In genomic region chr13:39823965-39824555, GRCm38 (mm10) we compare ENCODE assay signal across 7 mouse cellular contexts.
DNase-seq lines count a peak whose midpoint lies in the region; ATAC-seq and TF ChIP-seq lines count a peak whose summit lies in the region.

No protein-coding gene starts in this region.

- WGBS in cerebellum, adult 2 months: 10% methylated on average over 20 of the region's 20 CpGs
- WGBS in forebrain, embryonic 11.5 days: 7% methylated on average over 20 of the region's 20 CpGs
- 4% methylated on average over 20 of the region's 20 CpGs for WGBS in intestine, embryonic 16.5 days
- WGBS in midbrain, embryonic 11.5 days: 11% methylated on average over 20 of the region's 20 CpGs

- TF ChIP-seq CTCF in cerebellum, adult 2 months (IDR thresholded peaks at IDR 0.05; ENCODE audit: borderline replicate concordance, insufficient read depth, low read depth, low read length): no peak

- no peaks in the 10 kb centered on the region for H3K9me3 ChIP-seq in forebrain, embryonic 11.5 days (ENCODE audit: control insufficient read depth, low read length)
- no peaks in the 10 kb centered on the region for H3K9me3 ChIP-seq in intestine, embryonic 16.5 days (ENCODE audit: control insufficient read depth, low read length)
- H3K9me3 ChIP-seq in midbrain, embryonic 11.5 days (ENCODE audit: control insufficient read depth, low read length): no peaks in the 10 kb centered on the region

- H3K4me2 ChIP-seq in forebrain, embryonic 11.5 days (ENCODE audit: low read depth, low read length, severe bottlenecking): peak overlapping the region; percentile 47
- peak overlapping the region; percentile 57 for H3K4me2 ChIP-seq in intestine, embryonic 16.5 days (ENCODE audit: low read depth, low read length)
- H3K4me2 ChIP-seq in midbrain, embryonic 11.5 days: peak overlapping the region; percentile 45

- no peaks in the 10 kb centered on the region for H3K27me3 ChIP-seq in cerebellum, adult 2 months (ENCODE audit: control insufficient read depth, insufficient read depth, low read length)
- H3K27me3 ChIP-seq in forebrain, embryonic 11.5 days (ENCODE audit: control insufficient read depth, insufficient read depth, low read length): no peaks in the 10 kb centered on the region; the same call in 1 of the 2 replicates
- H3K27me3 ChIP-seq in intestine, embryonic 16.5 days (replicated peaks; ENCODE audit: control insufficient read depth, insufficient read depth, low read length): no peaks in the 10 kb centered on the region
- peaks cover 6% of the 10 kb centered on the region for H3K27me3 ChIP-seq in midbrain, embryonic 11.5 days (ENCODE audit: control insufficient read depth, insufficient read depth, low read length)

- peak; percentile 6 to 11 for DNase-seq in right cerebral cortex, adult 2 months (ENCODE audit: low spot score in 2 of 2)
- no peak for DNase-seq in right cerebral cortex, adult 18-20 months
- DNase-seq in cerebellum, adult 2 months: peak; percentile 30 to 46
- DNase-seq in forebrain, embryonic 11.5 days (ENCODE audit: low spot score): peak; percentile 66
- peak; percentile 89 for DNase-seq in midbrain, embryonic 11.5 days (ENCODE audit: low spot score, missing footprints)
- peak; percentile 6 for DNase-seq in testis, postnatal 14 days (ENCODE audit: low spot score)

- H3K36me3 ChIP-seq in forebrain, embryonic 11.5 days (ENCODE audit: control insufficient read depth, insufficient read depth, low read length): no peaks in the 10 kb centered on the region
- no peaks in the 10 kb centered on the region for H3K36me3 ChIP-seq in intestine, embryonic 16.5 days (ENCODE audit: control insufficient read depth, insufficient read depth, low read length)
- H3K36me3 ChIP-seq in midbrain, embryonic 11.5 days (ENCODE audit: control insufficient read depth, insufficient read depth, low read length): no peaks in the 10 kb centered on the region

- no peak for TF ChIP-seq POLR2A in cerebellum, adult 2 months (IDR thresholded peaks at IDR 0.05; ENCODE audit: borderline replicate concordance, insufficient read depth, low read length)

- peak overlapping the region; percentile 38 for H3K4me3 ChIP-seq in cerebellum, adult 2 months (replicated peaks; ENCODE audit: insufficient read depth, low read depth, low read length)
- H3K4me3 ChIP-seq in forebrain, embryonic 11.5 days (ENCODE audit: low read depth, low read length): peak overlapping the region; percentile 26
- peak overlapping the region; percentile 31 for H3K4me3 ChIP-seq in intestine, embryonic 16.5 days (ENCODE audit: low read length)
- peak overlapping the region; percentile 13; the same call in 1 of the 2 replicates for H3K4me3 ChIP-seq in midbrain, embryonic 11.5 days (ENCODE audit: low read depth, low read length)

- peak overlapping the region; percentile 45 for H3K9ac ChIP-seq in forebrain, embryonic 11.5 days (ENCODE audit: low read length)
- H3K9ac ChIP-seq in intestine, embryonic 16.5 days (ENCODE audit: low read depth, low read length): peak overlapping the region; percentile 35; the same call in 1 of the 2 replicates
- peak overlapping the region; percentile 24; the same call in 1 of the 2 replicates for H3K9ac ChIP-seq in midbrain, embryonic 11.5 days (ENCODE audit: low read length)

- no peaks in the 10 kb centered on the region for H3K4me1 ChIP-seq in cerebellum, adult 2 months (ENCODE audit: control insufficient read depth, insufficient read depth, low read length)
- H3K4me1 ChIP-seq in forebrain, embryonic 11.5 days (replicated peaks; ENCODE audit: control insufficient read depth, insufficient read depth, low read length): peaks cover 5% of the 10 kb centered on the region; the same call in 1 of the 2 replicates
- peaks cover 7% of the 10 kb centered on the region for H3K4me1 ChIP-seq in intestine, embryonic 16.5 days (ENCODE audit: control insufficient read depth, insufficient read depth, low read length)
- H3K4me1 ChIP-seq in midbrain, embryonic 11.5 days (ENCODE audit: control insufficient read depth, insufficient read depth, low read length): peaks cover 6% of the 10 kb centered on the region; the same call in 1 of the 2 replicates

- ATAC-seq in forebrain, embryonic 11.5 days (replicated peaks; ENCODE audit: low FRiP score): peak; percentile 72
- 0 out of 2 replicates have a peak, but pooled peaks have one; percentile 16 for ATAC-seq in intestine, embryonic 16.5 days
- peak; percentile 55 for ATAC-seq in midbrain, embryonic 11.5 days (ENCODE audit: low FRiP score)

- H3K27ac ChIP-seq in cerebellum, adult 2 months (ENCODE audit: insufficient read depth, low read length): no peak overlapping the region
- peak overlapping the region; percentile 37; the same call in 1 of the 2 replicates for H3K27ac ChIP-seq in forebrain, embryonic 11.5 days (ENCODE audit: low read depth, low read length)
- no peak overlapping the region for H3K27ac ChIP-seq in intestine, embryonic 16.5 days (ENCODE audit: low read length)
- no peak overlapping the region; the same call in 1 of the 2 replicates for H3K27ac ChIP-seq in midbrain, embryonic 11.5 days (ENCODE audit: low read depth, low read length)

Comparison
In these comparisons a context has a peak if more than half of its experiments do, and no peak if none do; other contexts are left out.
1. ATAC-seq: peak in every context shown above with its lines; median percentile 72 in forebrain, embryonic 11.5 days; 55 in midbrain, embryonic 11.5 days; 16 in intestine, embryonic 16.5 days.